ENCODE assay signal across 8 mouse cellular contexts in the genomic region with DNA sequence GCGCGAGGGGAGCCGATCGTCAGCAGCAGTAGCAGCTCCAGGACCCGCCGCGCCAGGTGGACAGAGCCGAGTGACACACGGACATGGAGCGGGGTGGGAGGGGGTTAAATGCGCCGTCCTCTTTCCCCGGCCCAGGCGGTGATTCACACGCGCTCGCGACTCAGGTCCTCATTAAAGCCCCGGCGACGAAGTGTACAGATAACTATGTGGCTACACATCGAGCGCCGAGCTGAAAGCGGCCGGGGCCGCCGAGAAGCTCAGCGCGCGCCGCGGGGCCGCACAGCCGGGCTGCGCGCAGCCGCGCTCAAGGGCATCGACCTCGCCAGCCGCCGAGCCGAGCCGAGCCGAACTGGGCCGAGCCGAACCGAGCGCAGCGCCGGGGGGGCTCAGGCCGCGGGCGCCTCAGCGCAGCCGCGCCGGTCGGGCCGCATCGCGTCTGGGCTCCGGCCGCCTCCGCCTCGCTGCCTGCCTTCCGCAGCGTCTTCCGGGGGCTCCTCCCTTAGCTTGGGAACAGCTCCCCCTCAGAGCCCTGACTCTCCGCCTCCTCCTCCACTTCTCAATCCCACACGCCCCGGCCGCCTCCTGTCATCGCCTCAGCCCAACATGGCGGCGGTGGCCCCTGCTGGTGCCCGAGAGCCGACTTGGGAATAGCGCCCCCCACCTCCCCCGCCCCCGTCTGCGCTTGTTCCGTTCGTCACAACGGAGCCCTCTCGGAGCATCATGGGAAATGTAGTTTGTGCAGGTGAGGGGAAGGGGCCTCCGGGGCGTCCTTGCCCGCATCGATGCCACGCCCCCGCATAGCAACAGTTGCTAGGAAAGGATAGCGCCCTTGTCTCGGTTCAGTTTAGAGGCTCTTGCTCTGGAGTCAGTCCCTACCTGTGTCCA. TPM values are rescaled to one million over a fixed set of nuclear protein-coding genes. Genes with fewer than 3 reads are reported as not detected.
DNase-seq lines count a peak whose midpoint lies in the region; ATAC-seq lines count a peak whose summit lies in the region.

A gene (minus strand): TSS at position 603 of the 885 bp plus-strand sequence.

- H3K4me2 ChIP-seq in hindbrain, embryonic 13.5 days = peak within 1 kb of the TSS; percentile 86

- no peaks in the 10 kb centered on the region for H3K9me3 ChIP-seq in hindbrain, embryonic 13.5 days

- peak within 1 kb of the TSS; percentile 98 for H3K27ac ChIP-seq in hindbrain, embryonic 13.5 days

- H3K27me3 ChIP-seq in hindbrain, embryonic 13.5 days = 0 out of 2 replicates have a peak, but pooled peaks cover 3% of the 10 kb centered on the region

- under 1% methylated on average over 74 of the region's 95 CpGs for WGBS in hindbrain, embryonic 13.5 days

- DNase-seq in NIH3T3 (ENCODE audit: low read depth) = peak; percentile 97
- DNase-seq in cerebellum, postnatal 14 days = peak; percentile 91 to 92
- DNase-seq in frontal cortex, postnatal 14 days (ENCODE audit: low spot score in 2 of 2) = peak; percentile 84 to 85
- DNase-seq in layer of hippocampus, postnatal 25 days (ENCODE audit: extremely low spot score in 1 of 2, low spot score in 1 of 2) = peak; percentile 74 to 88
- DNase-seq in lung, postnatal 25 days (ENCODE audit: low spot score) = peak; percentile 95
- DNase-seq in retina, embryonic 14.5 days (ENCODE audit: low spot score) = peak; percentile 98
- DNase-seq in thymus, postnatal 4 days = peak; percentile 94

- peak within 1 kb of the TSS; percentile 75 for H3K4me3 ChIP-seq in hindbrain, embryonic 13.5 days

- peaks cover 50% of the 10 kb centered on the region for H3K4me1 ChIP-seq in hindbrain, embryonic 13.5 days (replicated peaks)

- H3K36me3 ChIP-seq in hindbrain, embryonic 13.5 days = no peaks in the 10 kb centered on the region

- peak within 1 kb of the TSS; percentile 82 for H3K9ac ChIP-seq in hindbrain, embryonic 13.5 days

- peak; percentile 96 for ATAC-seq in hindbrain, embryonic 13.5 days (ENCODE audit: low FRiP score)

RNA-seq across cellular contexts. Expression of the gene that starts here (rescaled TPM):
- 77.5 and 88.4 TPM in 2 replicates for polyA plus RNA-seq in hindbrain, embryonic 13.5 days (2015; fragmentation: Nextera tagmentation; extraction: Ambion mirVana)
- total RNA-seq in layer of hippocampus, postnatal 25 days (2021) = 100 to 1,000 TPM; 232 to 264 TPM

Comparison
In these comparisons a context has a peak if more than half of its experiments do, and no peak if none do; other contexts are left out.
1. Peak in every context shown above with its lines: DNase-seq, ATAC-seq, H3K4me3 ChIP-seq and H3K27ac ChIP-seq.